Mouse (Mus musculus): Measurements from ENCODE around the gene Pqlc2.

DNA sequence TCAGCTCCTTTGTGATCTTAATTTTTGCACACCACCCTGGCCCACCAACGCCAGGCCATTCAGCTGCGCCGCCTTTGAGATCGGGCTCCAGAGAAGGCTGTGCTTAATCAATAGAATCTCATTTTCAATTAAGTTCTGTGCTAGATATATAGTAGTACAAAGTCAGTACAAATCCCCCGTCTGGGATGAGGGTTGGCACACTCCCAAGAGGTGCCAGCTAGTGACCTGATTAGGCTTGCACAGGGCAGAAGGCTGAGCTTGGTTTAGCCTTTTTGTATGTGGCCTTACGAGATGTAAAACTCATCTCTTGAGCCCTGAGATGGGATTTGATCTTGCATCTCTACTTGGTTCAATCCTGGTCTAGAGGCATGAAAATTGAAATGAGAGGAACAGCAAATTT, 47.5 kb downstream of the Pqlc2 start:
- TF ChIP-seq POLR2A (IDR thresholded peaks at IDR 0.05; ENCODE audit: extremely low read depth, insufficient read depth, low read length): no peak
- TF ChIP-seq CTCF (IDR thresholded peaks at IDR 0.05; ENCODE audit: low read depth, low read length): no peak

Data from liver, adult 2 months (tissue).